Mouse (Mus musculus): ENCODE measurements around the gene Mettl7a1.
A peak's percentile ranks its signal among the peaks of the same experiment; 100 is the strongest.
"Not testable (repeated sequence)": the region's sequence is repeated elsewhere in the genome, so short reads cannot be mapped to it uniquely, and the experiment has no call there.

Mettl7a1 gene

GRCm38 (mm10) chr15:100345484-100345883 is 41.5 kb downstream of the Mettl7a1 start:
- no peak for DNase-seq (ENCODE audit: low spot score in 2 of 2)

DNA sequence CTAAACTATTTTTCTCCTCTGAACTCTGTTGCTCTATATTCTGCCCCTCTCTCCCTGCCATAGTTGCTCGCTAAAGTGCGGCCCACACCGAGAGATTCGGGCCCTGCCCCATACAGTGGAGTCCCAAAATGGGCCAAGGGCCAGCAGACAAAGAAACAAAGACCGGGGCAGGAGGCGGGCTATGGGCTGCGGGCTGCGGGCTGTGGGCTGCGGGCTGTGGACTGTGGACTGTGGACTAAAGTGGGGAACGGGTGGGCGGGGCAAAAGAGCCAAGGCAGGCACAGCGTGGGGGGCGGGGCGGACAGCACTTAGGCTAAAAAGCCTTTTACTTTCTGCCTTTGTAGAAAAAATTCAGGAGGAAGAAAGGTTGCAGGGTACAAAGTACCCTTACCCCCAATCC is 42.8 kb downstream of the Mettl7a1 start:
- no peak for DNase-seq (ENCODE audit: low spot score in 2 of 2)

- DNase-seq (ENCODE audit: low spot score in 2 of 2), result no peak
These were observed 45.6 kb downstream of the Mettl7a1 start for GRCm38 (mm10) chr15:100349496-100349895.

DNA sequence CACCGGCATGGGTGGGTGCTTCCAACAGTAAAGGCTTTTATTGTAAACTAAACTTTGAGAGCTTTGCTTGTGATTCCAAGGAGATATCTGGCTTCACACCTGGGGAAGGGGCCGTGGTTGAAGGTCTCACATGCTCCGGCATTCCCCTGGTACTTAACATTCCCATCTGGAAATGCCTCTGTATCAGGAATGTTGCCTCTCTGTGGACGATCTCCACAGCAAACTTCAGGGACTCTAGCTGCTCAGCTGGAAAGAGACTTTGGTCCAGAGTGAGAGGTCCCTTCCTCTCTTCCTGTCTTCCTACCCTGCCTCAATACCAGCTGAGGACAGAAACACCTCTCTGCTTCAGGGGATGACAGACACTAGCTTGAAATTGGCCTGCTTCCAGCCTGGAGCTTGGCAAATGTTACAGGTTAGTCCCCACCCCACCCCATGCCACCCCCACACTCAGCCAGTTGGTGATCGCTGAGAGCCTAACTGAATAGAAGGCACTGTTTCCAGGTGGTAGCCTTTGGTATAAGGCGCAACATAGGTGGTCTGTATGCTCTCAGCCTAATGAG is 47.6 kb downstream of the Mettl7a1 start:
- no peak for DNase-seq (ENCODE audit: low spot score in 2 of 2)

GRCm38 (mm10) chr15:100352711-100353250 is 48.8 kb downstream of the Mettl7a1 start, which contains the start of the genes Methig1 and Mettl7a2:
Gene Methig1, plus strand, starts transcription at chr15:100353149.
Gene Mettl7a2, plus strand, starts transcription at chr15:100353200.
- DNase-seq (ENCODE audit: low spot score in 2 of 2), result no peak

DNA sequence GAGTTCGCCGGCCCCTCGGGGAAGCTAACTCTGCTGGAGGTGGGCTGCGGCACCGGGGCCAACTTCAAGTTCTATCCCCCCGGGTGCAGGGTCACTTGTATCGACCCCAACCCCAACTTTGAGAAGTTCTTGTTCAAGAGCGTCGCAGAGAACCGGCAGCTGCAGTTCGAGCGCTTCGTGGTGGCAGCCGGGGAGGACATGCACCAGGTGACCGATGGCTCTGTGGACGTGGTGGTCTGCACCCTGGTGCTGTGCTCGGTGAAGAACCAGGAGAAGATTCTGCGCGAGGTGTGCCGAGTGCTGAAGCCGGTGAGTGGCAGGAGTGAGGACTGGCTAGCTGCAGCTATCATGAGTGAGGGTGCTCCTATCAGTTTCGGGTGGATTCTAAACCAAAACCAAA is 49.5 kb downstream of the Mettl7a1 start:
- DNase-seq (ENCODE audit: low spot score in 2 of 2), result not testable (repeated sequence)

GRCm38 (mm10) chr15:100355876-100356275 is 51.9 kb downstream of the Mettl7a1 start:
- no peak for DNase-seq (ENCODE audit: low spot score in 2 of 2)

GRCm38 (mm10) chr15:100364242-100364641 is 60.3 kb downstream of the Mettl7a1 start, which contains the start of gene Higd1c:
Gene Higd1c, plus strand, starts transcription at chr15:100364542.
- no peak for DNase-seq (ENCODE audit: low spot score in 2 of 2)

- not testable (repeated sequence) for DNase-seq (ENCODE audit: low spot score in 2 of 2)
These were observed 62.0 kb downstream of the Mettl7a1 start for GRCm38 (mm10) chr15:100365967-100366366.

GRCm38 (mm10) chr15:100367119-100367518 is 63.2 kb downstream of the Mettl7a1 start:
- DNase-seq (ENCODE audit: low spot score in 2 of 2), result no peak

DNA sequence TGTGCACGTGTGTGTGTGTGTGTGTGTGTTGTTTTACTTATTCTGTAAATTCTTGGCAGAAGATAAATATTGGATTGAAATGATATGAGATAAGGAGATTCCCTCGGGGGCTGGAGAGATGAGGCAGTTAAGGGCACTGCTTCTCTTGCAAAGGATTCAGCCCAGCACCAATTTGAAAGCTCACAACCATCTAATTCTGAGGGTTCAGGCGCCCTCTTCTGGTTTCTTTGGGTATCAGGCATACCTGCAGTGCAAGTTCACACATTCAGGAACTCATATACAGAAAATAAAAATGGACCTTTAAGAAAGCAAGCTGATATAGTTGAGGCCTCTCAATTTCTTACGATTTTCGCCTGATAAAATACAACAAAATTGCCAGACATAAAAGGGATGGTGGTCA is 71.1 kb downstream of the Mettl7a1 start:
- DNase-seq (ENCODE audit: low spot score in 2 of 2), result peak in 1 of 2 experiments; percentile 29

DNA sequence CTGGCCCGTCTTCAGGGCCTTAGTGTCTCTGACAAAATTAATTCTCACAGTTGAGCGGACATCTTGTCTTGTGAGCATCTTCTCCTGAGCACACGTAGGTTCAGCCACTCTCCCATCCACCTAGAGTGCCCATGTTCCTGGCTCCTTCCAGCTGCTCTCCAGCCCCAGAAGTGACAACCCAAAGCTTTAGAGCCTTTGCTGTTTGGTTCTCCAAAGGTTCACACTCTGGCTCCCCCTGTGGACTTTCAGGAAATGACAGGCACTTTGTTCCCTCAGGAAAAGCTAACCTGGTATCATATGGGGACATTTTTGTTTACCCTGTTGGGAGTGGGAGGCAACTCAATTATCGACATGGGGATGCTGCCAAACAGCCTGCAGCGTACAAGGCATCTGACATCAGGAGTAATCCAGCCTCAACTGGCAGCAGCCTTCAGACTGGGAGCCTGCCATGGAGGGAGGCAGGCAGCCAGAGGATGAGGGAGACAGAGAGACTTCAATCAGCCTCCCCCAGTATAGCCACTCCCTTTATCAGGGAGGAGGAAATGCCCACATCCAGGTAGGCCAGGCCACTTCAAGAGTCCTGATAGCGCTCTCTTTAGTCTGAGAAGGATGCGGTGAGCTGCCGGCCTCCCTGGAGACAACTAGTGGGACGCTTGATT is 74.0 kb downstream of the Mettl7a1 start:
- DNase-seq (ENCODE audit: low spot score in 2 of 2), result not testable (repeated sequence)

All from urinary bladder, postnatal 4 days (tissue).